Mouse (Mus musculus) liver, embryonic 11.5 days (tissue): ENCODE results near the gene Styx. TPM values are rescaled to one million over a fixed set of nuclear protein-coding genes. Genes with fewer than 3 reads are reported as not detected.

Experiments used
- ATAC-seq: fragments of 200-750 bp; cut with Nextera tagmentation; replicated peaks from 2 replicates; pipeline ENCODE4 v1.8.0; 2017; ENCODE audit warnings: moderate number of reproducible peaks, mild to moderate bottlenecking, moderate TSS enrichment, moderate library complexity; ENCODE audit not compliant: low FRiP score
- DNase-seq: peaks from one replicate; pipeline ENCODE4 v3.0.0-alpha.2; 2017; ENCODE audit warnings: low spot score
- H3K27ac ChIP-seq: fragments of 300-500 bp; sonication (generic); 2 replicates; pipeline ENCODE4 v1.5.1; 2014; ENCODE audit warnings: mild to moderate bottlenecking, low read depth, low read length, control low read depth
- H3K27me3 ChIP-seq: fragments of 300-500 bp; sonication (generic); replicated peaks from 2 replicates; pipeline ENCODE4 v1.6.1; 2014; ENCODE audit warnings: low read length, mixed read lengths; ENCODE audit not compliant: control insufficient read depth, insufficient read depth
- H3K36me3 ChIP-seq: fragments of 300-500 bp; sonication (generic); 2 replicates; pipeline ENCODE4 v1.6.1; 2014; ENCODE audit warnings: mild to moderate bottlenecking, low read length, moderate library complexity, mixed read lengths; ENCODE audit not compliant: control insufficient read depth, insufficient read depth
- H3K4me1 ChIP-seq: fragments of 300-500 bp; sonication (generic); replicated peaks from 2 replicates; pipeline ENCODE4 v1.6.1; 2014; ENCODE audit warnings: low read length, mixed read lengths; ENCODE audit not compliant: control insufficient read depth, insufficient read depth
- H3K4me2 ChIP-seq: fragments of 300-500 bp; sonication (generic); 2 replicates; pipeline ENCODE4 v1.6.1; 2014; ENCODE audit warnings: mild to moderate bottlenecking, control low read depth, moderate library complexity
- H3K4me3 ChIP-seq: fragments of 300-500 bp; sonication (generic); 2 replicates; pipeline ENCODE4 v1.5.1; 2014; ENCODE audit warnings: low read depth, low read length, control low read depth
- H3K9ac ChIP-seq: fragments of 300-500 bp; sonication (generic); 2 replicates; pipeline ENCODE4 v1.6.1; 2014; ENCODE audit warnings: low read depth, low read length, control low read depth
- H3K9me3 ChIP-seq: fragments of 300-500 bp; sonication (generic); 2 replicates; pipeline ENCODE4 v1.6.1; 2016; ENCODE audit warnings: low read length, inconsistent platforms, mixed read lengths; ENCODE audit not compliant: control insufficient read depth
- WGBS: fragments of 180-500 bp; shearing (Covaris S2); extraction: QIAGEN DNeasy Blood & Tissue Kit; methylation state at CpG from one replicate; pipeline ENCODE4 v1.1.7; 2014; 5-methylcytosine and 5-hydroxymethylcytosine counted together
- polyA plus RNA-seq: library from polyadenylated mRNA; unstranded; fragments of >200 nt; fragmentation: Nextera tagmentation; extraction: Ambion mirVana; gene quantifications from 2 replicates; pipeline ENCODE4 v1.2.1, GENCODE M21; 2014

Styx gene
- polyA plus RNA-seq, 1 experiment from 2014 or later, result 40.1 TPM

DNA sequence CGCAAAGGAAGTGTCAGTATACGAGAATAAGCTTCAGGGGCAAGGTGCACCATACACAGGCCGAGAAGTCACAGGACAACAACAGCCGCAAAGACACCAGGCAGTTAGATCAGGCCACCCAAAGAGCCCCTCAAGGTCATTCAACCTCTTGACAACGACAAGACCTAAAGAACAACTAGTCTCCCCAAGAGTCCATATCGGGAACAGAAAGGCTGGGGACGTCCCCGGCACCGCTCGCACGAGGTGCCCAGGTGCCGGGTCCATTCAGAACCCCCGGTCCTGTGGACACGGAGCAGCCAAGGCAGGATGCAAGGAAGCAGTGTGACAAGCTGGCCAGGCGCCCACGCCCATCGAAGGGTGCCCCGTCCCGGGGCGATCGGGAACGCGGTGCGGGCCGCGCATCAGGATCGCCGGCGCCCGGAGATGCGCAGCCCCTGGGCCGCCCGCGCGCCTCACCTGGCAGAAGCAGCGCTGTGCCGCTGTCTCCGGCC is 32.9 kb upstream of the Styx start:
- no peaks in the 10 kb centered on the region for H3K9me3 ChIP-seq
- ATAC-seq, result peak; percentile 10

DNA sequence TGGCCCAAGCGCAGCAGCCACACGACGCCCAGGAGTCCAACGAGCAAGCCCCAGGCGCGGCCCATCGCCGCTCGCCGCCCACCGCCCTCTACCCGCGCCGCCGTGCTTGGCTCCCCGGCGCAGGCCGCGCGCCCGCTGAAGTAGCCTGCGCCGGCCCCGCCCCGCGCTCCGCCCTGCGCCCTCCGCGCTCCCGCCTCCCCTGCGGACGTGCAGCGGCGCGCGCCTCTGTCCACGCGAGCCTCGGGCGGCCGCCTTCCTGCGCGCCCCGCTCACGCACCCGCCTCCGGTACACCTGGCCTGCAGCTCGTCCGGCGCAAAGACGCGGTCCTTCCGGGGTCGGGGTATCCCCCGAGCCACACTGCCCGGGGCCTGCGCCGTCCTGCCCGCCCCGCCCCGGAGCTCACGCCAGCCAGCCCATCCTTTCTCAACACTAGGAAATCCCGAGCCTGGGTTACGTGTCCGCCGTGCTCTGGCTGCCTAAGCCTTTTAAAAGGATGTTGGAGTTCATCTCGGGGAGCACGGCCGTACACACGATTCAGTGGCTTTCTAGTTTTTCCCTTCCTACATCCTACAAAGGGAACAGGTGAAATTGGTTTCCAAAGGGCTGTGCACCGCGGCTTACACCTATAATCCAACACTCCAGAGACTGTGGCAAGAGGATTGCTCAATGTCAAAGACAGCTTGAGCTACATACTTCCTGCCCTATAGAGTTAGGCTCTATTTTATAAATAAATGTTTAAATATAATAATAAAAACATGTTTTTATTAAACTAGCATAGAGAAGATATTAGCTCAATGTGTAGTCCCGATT is 32.3 kb upstream of the Styx start, which contains the start of gene Ero1l:
Gene Ero1l, minus strand, starts transcription at position 346 of the 811 bp plus-strand sequence.
- peak within 1 kb of the TSS; percentile 95 for H3K27ac ChIP-seq
- DNase-seq, result peak; percentile 91
- H3K4me1 ChIP-seq, result peaks cover 43% of the 10 kb centered on the region
- H3K4me2 ChIP-seq, result peak within 1 kb of the TSS; percentile 87
- peak within 1 kb of the TSS; percentile 96 for H3K9ac ChIP-seq
- H3K9me3 ChIP-seq, result no peaks in the 10 kb centered on the region
- no peaks in the 10 kb centered on the region for H3K27me3 ChIP-seq
- WGBS, result 1% methylated on average over 49 of the region's 74 CpGs
- peak within 1 kb of the TSS; percentile 97 for H3K4me3 ChIP-seq
- peak; percentile 86 for ATAC-seq
- H3K36me3 ChIP-seq, result no peaks in the 10 kb centered on the region

More for the DNA sequence above, 32.9 kb upstream of the Styx start:
- Histone ChIP-seq H3K4me1 (peaks cover 43% of the 10 kb centered on the region), H3K4me2 (peak overlapping the region; percentile 87), H3K27me3 (no peaks in the 10 kb centered on the region), H3K4me3 (peak overlapping the region; percentile 97), H3K27ac (peak overlapping the region; percentile 95), H3K9ac (peak overlapping the region; percentile 96), H3K36me3 (no peaks in the 10 kb centered on the region)
- under 1% methylated on average over 37 of the region's 38 CpGs for WGBS
- DNase-seq, result no peak

DNA sequence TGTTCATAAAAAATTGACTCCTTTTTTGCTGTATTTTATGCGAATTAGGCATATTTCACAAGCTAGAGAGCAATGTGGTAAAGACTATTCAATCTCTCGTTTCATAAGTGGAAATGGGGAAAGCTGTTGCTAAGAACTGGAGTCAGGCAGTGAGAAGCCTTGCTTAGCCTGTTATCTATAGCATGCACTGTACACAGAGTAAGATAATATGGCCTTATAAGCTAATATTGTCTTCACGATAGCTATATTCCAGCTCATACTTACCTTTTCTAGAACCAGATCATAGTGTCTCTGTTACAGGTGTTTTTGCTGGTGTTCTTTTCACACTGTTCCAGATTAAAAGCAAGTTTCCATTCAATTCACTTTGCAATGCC is 31.7 kb upstream of the Styx start:
- DNase-seq (no peak), ATAC-seq (peak; percentile 71)
- Histone ChIP-seq H3K27ac (peak overlapping the region; percentile 95), H3K4me3 (peak overlapping the region; percentile 97; the same call in 1 of the 2 replicates), H3K9me3 (no peaks in the 10 kb centered on the region), H3K9ac (peak overlapping the region; percentile 10; the same call in 1 of the 2 replicates), H3K36me3 (no peaks in the 10 kb centered on the region), H3K4me1 (peaks cover 43% of the 10 kb centered on the region), H3K27me3 (no peaks in the 10 kb centered on the region), H3K4me2 (peak overlapping the region; percentile 87)
- 30% methylated on average over 3 of the region's 3 CpGs for WGBS

GRCm38 (mm10) chr14:45320111-45320510 is 30.8 kb upstream of the Styx start:
- peaks cover 43% of the 10 kb centered on the region for H3K4me1 ChIP-seq
- H3K4me3 ChIP-seq, result no peak overlapping the region
- WGBS, result 82% methylated on average over 4 of the region's 4 CpGs
- H3K27ac ChIP-seq, result no peak overlapping the region
- ATAC-seq (no peak), DNase-seq (no peak)
- no peaks in the 10 kb centered on the region for H3K36me3 ChIP-seq
- no peaks in the 10 kb centered on the region for H3K27me3 ChIP-seq
- H3K9me3 ChIP-seq, result no peaks in the 10 kb centered on the region
- no peak overlapping the region for H3K9ac ChIP-seq
- no peak overlapping the region for H3K4me2 ChIP-seq

- ATAC-seq (no peak), DNase-seq (no peak)
- no peaks in the 10 kb centered on the region for H3K27me3 ChIP-seq
- H3K4me3 ChIP-seq, result no peak overlapping the region
- H3K9ac ChIP-seq, result peak overlapping the region; percentile 26; the same call in 1 of the 2 replicates
- no peaks in the 10 kb centered on the region for H3K9me3 ChIP-seq
- H3K36me3 ChIP-seq, result no peaks in the 10 kb centered on the region
- H3K27ac ChIP-seq, result peak overlapping the region; percentile 78
- peaks cover 34% of the 10 kb centered on the region for H3K4me1 ChIP-seq
- peak overlapping the region; percentile 58 for H3K4me2 ChIP-seq
- WGBS, result 75% methylated on average over 3 of the region's 3 CpGs
Measured at GRCm38 (mm10) chr14:45321067-45321466, 29.8 kb upstream of the Styx start.

DNA sequence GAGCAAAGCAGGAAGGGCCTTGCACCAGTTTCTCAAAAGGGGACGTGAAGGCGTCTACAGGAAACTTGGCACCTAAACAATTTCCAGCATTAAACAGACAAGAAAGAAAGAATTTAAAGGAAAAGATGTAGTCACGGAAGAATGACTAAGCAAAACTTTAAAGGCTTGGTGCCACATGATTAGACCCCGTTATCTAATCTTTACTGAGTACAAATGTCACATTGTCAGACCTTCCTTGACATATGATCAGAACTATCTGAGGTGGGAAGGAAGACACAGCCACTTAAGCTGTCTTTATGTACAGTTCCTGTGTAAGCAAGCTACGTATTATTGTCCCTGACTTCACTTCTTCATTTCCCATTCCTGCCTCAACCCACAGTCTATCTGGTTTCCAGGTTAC is 29.3 kb upstream of the Styx start:
- peak overlapping the region; percentile 35; the same call in 1 of the 2 replicates for H3K9ac ChIP-seq
- 41% methylated on average over 5 of the region's 5 CpGs for WGBS
- no peaks in the 10 kb centered on the region for H3K27me3 ChIP-seq
- no peak for DNase-seq
- no peaks in the 10 kb centered on the region for H3K9me3 ChIP-seq
- ATAC-seq, result peak; percentile 48
- no peak overlapping the region for H3K4me3 ChIP-seq
- H3K36me3 ChIP-seq, result no peaks in the 10 kb centered on the region
- H3K4me1 ChIP-seq, result peaks cover 30% of the 10 kb centered on the region
- H3K27ac ChIP-seq, result peak overlapping the region; percentile 78
- peak overlapping the region; percentile 58 for H3K4me2 ChIP-seq

GRCm38 (mm10) chr14:45322450-45322849 is 28.4 kb upstream of the Styx start:
- peak overlapping the region; percentile 78; the same call in 1 of the 2 replicates for H3K27ac ChIP-seq
- H3K9me3 ChIP-seq, result no peaks in the 10 kb centered on the region
- no peak overlapping the region; the same call in 1 of the 2 replicates for H3K9ac ChIP-seq
- 73% methylated on average over 2 of the region's 2 CpGs for WGBS
- no peaks in the 10 kb centered on the region for H3K36me3 ChIP-seq
- ATAC-seq (no peak), DNase-seq (no peak)
- peak overlapping the region; percentile 58 for H3K4me2 ChIP-seq
- H3K4me3 ChIP-seq, result no peak overlapping the region
- H3K4me1 ChIP-seq, result peaks cover 25% of the 10 kb centered on the region
- no peaks in the 10 kb centered on the region for H3K27me3 ChIP-seq

DNA sequence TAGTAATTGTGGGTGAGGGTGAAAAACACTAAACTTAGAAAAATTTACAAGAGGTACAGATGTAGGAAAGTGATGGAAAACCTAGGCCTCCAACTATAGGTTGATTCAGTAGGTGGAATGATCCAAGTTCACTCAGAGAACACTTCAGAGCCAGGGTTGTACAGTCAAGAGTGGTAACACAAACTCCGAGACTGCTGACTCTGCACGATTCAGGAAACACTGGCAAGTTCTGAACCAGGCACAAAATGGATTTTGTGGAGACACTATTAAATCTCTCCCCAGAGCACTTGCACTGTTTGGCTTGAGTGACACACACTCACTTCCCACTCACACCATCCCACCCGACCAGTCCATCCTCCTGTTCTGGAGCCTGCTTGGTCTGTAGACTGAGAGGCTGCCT is 27.6 kb upstream of the Styx start:
- Histone ChIP-seq H3K9me3 (no peaks in the 10 kb centered on the region), H3K36me3 (no peaks in the 10 kb centered on the region), H3K27ac (no peak overlapping the region), H3K9ac (no peak overlapping the region), H3K4me3 (no peak overlapping the region), H3K4me1 (peaks cover 25% of the 10 kb centered on the region), H3K4me2 (no peak overlapping the region), H3K27me3 (no peaks in the 10 kb centered on the region)
- 84% methylated on average over 3 of the region's 3 CpGs for WGBS
- ATAC-seq (no peak), DNase-seq (no peak)

DNA sequence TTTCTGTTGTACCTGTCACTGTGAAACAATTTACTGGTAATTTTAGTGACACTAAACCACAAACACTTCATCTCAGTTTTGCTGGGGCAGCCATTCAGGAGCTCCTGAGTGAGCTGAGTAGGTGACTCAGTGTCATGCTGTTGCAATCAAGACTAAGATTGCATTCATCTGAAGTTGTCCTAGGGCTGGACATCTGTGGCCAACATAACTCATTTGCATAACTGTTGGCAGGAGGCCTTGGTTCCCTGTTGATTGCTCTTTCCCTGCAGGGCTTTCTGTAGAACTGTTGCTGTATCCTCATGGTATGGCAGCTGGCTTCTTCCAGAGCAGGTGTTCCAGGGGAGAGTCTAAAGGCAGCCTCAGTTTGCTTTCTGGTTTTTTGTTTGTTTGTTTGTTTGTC is 25.4 kb upstream of the Styx start:
- no peak overlapping the region for H3K9ac ChIP-seq
- no peaks in the 10 kb centered on the region for H3K9me3 ChIP-seq
- no peak overlapping the region for H3K4me3 ChIP-seq
- no peaks in the 10 kb centered on the region for H3K27me3 ChIP-seq
- peaks cover 20% of the 10 kb centered on the region for H3K4me1 ChIP-seq
- no peak overlapping the region for H3K4me2 ChIP-seq
- DNase-seq, result no peak
- H3K27ac ChIP-seq, result no peak overlapping the region
- no peaks in the 10 kb centered on the region for H3K36me3 ChIP-seq
- ATAC-seq, result no peak
